Mouse (Mus musculus) left cerebral cortex, postnatal 14 days (tissue): Measurements from ENCODE around the gene Abcd2. TPM values are rescaled to one million over a fixed set of nuclear protein-coding genes. Genes with fewer than 3 reads are reported as not detected.
A peak's percentile ranks its signal among the peaks of the same experiment; 100 is the strongest.

Experiments
- DNase-seq, 2 experiments: peaks; one replicate each; pipeline ENCODE4 v3.0.0; 2021 to 2022; ENCODE audit warnings: low spot score in 2 of 2, mixed read lengths in 1 of 2
- intact Hi-C: fragments of 180-260 bp; cut with DNase I; formaldehyde crosslinking; loops from one replicate; pipeline ENCODE4 v1.15.1; 2025
- long read RNA-seq, 2 experiments: library from polyadenylated mRNA; stranded (forward); transcript quantifications; one replicate each; pipeline ENCODE4 v2.0.0; 2021
- total RNA-seq, 2 experiments: library from RNA; stranded (reverse); gene quantifications; 2 replicates each; pipeline ENCODE4 v1.2.3; 2021

Gene Abcd2
- 10 to 100 TPM; 33.4 to 38.9 TPM for total RNA-seq
- long read RNA-seq, experiment 1, full-length matches to known transcripts, result 68 of 88 reads
- long read RNA-seq, experiment 1, partial matches to known transcripts, result 4 of 88 reads
- long read RNA-seq, experiment 1, other reads (novel, unspliced or antisense), result 16 of 88 reads
- long read RNA-seq, experiment 2, full-length matches to known transcripts, result 42 of 49 reads
- long read RNA-seq, experiment 2, partial matches to known transcripts, result 0 of 49 reads
- long read RNA-seq, experiment 2, other reads (novel, unspliced or antisense), result 7 of 49 reads

GRCm38 (mm10) chr15:91191412-91192222 lies at the start of gene Abcd2:
TSS of gene Abcd2 (minus strand) at chr15:91191799.
- DNase-seq, result peak; percentile 79 to 85
- intact Hi-C loops, result no loop called here

- no peak for DNase-seq
- intact Hi-C loops, result no loop called here
These were observed 49.2 kb upstream of the Abcd2 start for GRCm38 (mm10) chr15:91240683-91241335.

- intact Hi-C loops, result no loop called here
- DNase-seq, result no peak
These were observed 45.7 kb upstream of the Abcd2 start for GRCm38 (mm10) chr15:91237294-91237693.

- no peak for DNase-seq
- intact Hi-C loops, result no loop called here
These were observed 14.9 kb upstream of the Abcd2 start for GRCm38 (mm10) chr15:91206518-91206917.

- intact Hi-C loops, result no loop called here
- DNase-seq, result no peak
These were observed 11.9 kb upstream of the Abcd2 start for GRCm38 (mm10) chr15:91203521-91203920.

- intact Hi-C loops, result no loop called here
- DNase-seq, result no peak
These were observed 10.9 kb upstream of the Abcd2 start for GRCm38 (mm10) chr15:91202486-91202885.

GRCm38 (mm10) chr15:91200833-91201232 lies 9.2 kb upstream of the Abcd2 start:
- no peak for DNase-seq
- intact Hi-C loops, result no loop called here

- DNase-seq, result no peak
- intact Hi-C loops, result no loop called here
These were observed 7.8 kb upstream of the Abcd2 start, which contains the start of gene CN725425 for GRCm38 (mm10) chr15:91199256-91199905. TSS of gene CN725425 (plus strand) at chr15:91199494.

- intact Hi-C loops, result no loop called here
- no peak for DNase-seq
These were observed 612 bp upstream of the Abcd2 start for GRCm38 (mm10) chr15:91192223-91192598.

GRCm38 (mm10) chr15:91190519-91191207 lies 936 bp downstream of the Abcd2 start:
- no peak for DNase-seq
- intact Hi-C loops, result no loop called here

- intact Hi-C loops, result no loop called here
These were observed 1.6 kb downstream of the Abcd2 start for GRCm38 (mm10) chr15:91190026-91190425.

GRCm38 (mm10) chr15:91186358-91186757 lies 5.2 kb downstream of the Abcd2 start:
- intact Hi-C loops, result no loop called here
- DNase-seq, result no peak

More at GRCm38 (mm10) chr15:91190026-91190425, 1.6 kb downstream of the Abcd2 start:
- DNase-seq, result no peak

- intact Hi-C loops, result no loop called here
- no peak for DNase-seq
These were observed 11.5 kb downstream of the Abcd2 start for GRCm38 (mm10) chr15:91179911-91180622.

- intact Hi-C loops, result no loop called here
- DNase-seq, result no peak
These were observed 12.8 kb downstream of the Abcd2 start for GRCm38 (mm10) chr15:91178656-91179314.

GRCm38 (mm10) chr15:91172193-91172592 lies 19.4 kb downstream of the Abcd2 start:
- DNase-seq, result no peak
- intact Hi-C loops, result no loop called here

- intact Hi-C loops, result no loop called here
- no peak for DNase-seq
These were observed 20.3 kb downstream of the Abcd2 start for GRCm38 (mm10) chr15:91171332-91171731.

GRCm38 (mm10) chr15:91170602-91171328 lies 20.8 kb downstream of the Abcd2 start:
- intact Hi-C loops, result no loop called here
- DNase-seq, result no peak
